Mouse (Mus musculus): ENCODE results near the gene Disp2. TPM values are rescaled to one million over a fixed set of nuclear protein-coding genes. Genes with fewer than 3 reads are reported as not detected.

Disp2 gene
- total and polyA plus RNA-seq, 2 experiments from 2014 or later: 0.03 to 0.38 TPM

DNA sequence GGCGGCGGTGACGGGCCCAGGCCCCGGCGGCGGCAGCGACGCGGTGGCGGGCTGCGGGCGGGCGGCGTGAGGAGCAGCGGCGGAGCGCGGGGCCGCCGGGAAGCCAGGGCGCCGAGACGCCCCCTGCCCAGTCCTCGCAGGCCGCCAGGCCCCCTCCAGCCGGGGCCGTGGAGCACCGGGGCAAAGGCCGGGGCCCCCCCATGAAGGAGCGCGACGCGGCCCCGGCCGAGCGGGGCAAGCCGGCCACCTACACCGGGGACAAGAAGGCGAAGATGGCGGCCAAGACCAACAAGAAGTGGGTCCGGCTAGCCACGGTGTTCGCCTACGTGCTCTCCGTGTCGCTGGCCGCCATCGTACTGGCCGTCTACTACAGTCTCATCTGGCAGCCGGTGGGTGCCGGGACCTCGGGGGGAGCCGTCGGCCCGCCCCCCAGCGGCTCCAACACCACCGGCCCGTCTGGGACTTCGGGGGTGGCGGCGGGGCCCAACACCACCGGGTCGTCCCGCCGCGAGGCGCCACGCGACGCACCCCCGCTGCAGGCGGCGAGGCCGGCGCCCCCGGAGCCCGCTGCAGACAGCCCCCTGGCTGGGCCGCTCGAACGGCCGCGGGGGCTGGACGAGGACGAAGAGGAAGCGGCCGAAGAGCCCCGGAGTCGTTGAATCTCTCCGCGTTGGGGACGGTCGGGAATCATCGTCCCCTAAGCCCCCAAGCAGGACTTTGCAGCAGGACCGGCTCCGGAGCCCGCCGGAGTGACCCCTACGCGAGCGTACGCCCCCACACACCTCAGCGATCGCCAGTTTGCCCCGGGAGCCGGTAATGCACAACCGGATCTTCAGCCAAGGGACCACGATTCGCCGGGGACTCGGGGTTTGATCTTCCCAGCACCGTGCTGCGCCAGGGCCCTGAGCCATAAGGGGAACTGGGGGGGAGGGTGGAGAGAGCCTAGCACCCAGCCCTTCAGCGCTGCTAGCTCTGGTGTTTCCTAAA lies 33.3 kb upstream of the Disp2 start:
- WGBS: under 1% methylated on average over 108 of the region's 113 CpGs
- peaks cover 43% of the 10 kb centered on the region for H3K4me1 ChIP-seq (ENCODE audit: control insufficient read depth, insufficient read depth)

GRCm38 (mm10) chr2:118747301-118747960 lies 32.1 kb upstream of the Disp2 start:
- no peaks in the 10 kb centered on the region for H3K27me3 ChIP-seq (ENCODE audit: control insufficient read depth, insufficient read depth, low read length)
- H3K4me3 ChIP-seq (ENCODE audit: low read depth, low read length): peak overlapping the region; percentile 93
- ATAC-seq (ENCODE audit: insufficient read depth, low read depth): no peak
- H3K9ac ChIP-seq (replicated peaks; ENCODE audit: low read depth, low read length): peak overlapping the region; percentile 97
- TF ChIP-seq EP300 (IDR thresholded peaks at IDR 0.05; ENCODE audit: low read depth): no peak
- no peak for TF ChIP-seq CTCF (IDR thresholded peaks at IDR 0.05; ENCODE audit: low read depth)
- DNase-seq (ENCODE audit: low spot score): no peak
- peak overlapping the region; percentile 97 for H3K4me2 ChIP-seq (ENCODE audit: low read depth, low read length)
- peak overlapping the region; percentile 92 for H3K27ac ChIP-seq (ENCODE audit: low read depth)
- 11% methylated on average over 10 of the region's 10 CpGs for WGBS
- peaks cover 9% of the 10 kb centered on the region for H3K36me3 ChIP-seq (replicated peaks; ENCODE audit: control insufficient read depth, insufficient read depth, low read length)
- peaks cover 53% of the 10 kb centered on the region for H3K4me1 ChIP-seq (ENCODE audit: control insufficient read depth, insufficient read depth)
- H3K9me3 ChIP-seq (replicated peaks; ENCODE audit: control insufficient read depth, low read length): no peaks in the 10 kb centered on the region

More for the DNA sequence above, 33.3 kb upstream of the Disp2 start:
- Histone ChIP-seq H3K27ac (ENCODE audit: low read depth) (peak overlapping the region; percentile 92), H3K36me3 (replicated peaks; ENCODE audit: control insufficient read depth, insufficient read depth, low read length) (peaks cover 9% of the 10 kb centered on the region), H3K4me3 (ENCODE audit: low read depth, low read length) (peak overlapping the region; percentile 93), H3K27me3 (ENCODE audit: control insufficient read depth, insufficient read depth, low read length) (no peaks in the 10 kb centered on the region), H3K9me3 (replicated peaks; ENCODE audit: control insufficient read depth, low read length) (no peaks in the 10 kb centered on the region), H3K4me2 (ENCODE audit: low read depth, low read length) (peak overlapping the region; percentile 97), H3K9ac (replicated peaks; ENCODE audit: low read depth, low read length) (peak overlapping the region; percentile 97)
- no peak for DNase-seq (ENCODE audit: low spot score)
- ATAC-seq (ENCODE audit: insufficient read depth, low read depth): peak; percentile 22
- TF ChIP-seq CTCF (IDR thresholded peaks at IDR 0.05; ENCODE audit: low read depth) (no peak), EP300 (IDR thresholded peaks at IDR 0.05; ENCODE audit: low read depth) (no peak)

DNA sequence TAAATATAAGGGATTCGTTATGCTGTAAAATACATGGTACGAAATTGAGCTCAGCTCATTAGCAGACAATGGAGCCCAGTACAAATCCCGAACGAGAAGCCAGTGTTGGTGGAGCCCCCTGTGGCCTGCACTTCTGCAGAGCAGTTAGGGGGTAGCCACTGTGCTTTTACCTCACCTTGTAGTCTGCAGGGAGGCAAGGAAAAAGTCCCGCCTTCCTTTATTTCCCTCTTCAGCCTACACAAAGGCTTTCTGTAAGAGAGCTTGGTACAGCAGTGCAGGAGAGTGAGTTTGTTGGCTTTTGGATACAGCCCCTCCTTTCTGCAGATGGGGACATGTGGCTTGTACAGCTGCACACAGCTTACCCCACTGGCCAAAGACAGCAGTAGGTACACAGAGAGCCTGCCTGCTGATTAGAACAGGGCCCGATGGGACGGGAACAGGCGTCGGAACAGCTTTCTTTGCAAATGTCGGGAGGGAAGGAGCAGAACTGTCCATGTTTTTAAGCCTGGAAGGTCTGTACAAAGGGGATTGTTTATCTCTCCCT lies 30.1 kb upstream of the Disp2 start:
- 52% methylated on average over 10 of the region's 10 CpGs for WGBS

DNA sequence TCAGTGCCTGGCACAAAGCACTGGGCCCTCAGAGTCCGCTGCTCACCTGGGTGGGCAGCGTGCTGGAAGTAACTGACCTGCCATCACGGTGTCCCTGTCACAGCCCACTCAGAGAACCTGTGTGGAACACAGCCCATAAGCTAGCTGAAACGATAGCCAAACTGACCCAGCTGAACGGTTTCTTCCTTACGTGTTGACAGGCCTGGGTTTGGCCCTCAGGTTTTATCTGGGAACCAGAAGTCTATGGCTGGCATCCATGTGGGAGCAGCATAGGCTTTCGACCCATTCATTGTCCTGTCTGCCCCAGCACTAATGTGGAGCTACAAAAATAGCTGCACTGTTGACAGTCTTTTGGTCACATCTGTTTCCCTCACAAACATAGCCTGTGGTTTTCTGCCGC lies 29.0 kb upstream of the Disp2 start:
- Histone ChIP-seq H3K27ac (ENCODE audit: low read depth) (peak overlapping the region; percentile 84), H3K4me2 (ENCODE audit: low read depth, low read length) (peak overlapping the region; percentile 25), H3K9ac (replicated peaks; ENCODE audit: low read depth, low read length) (0 out of 2 replicates have a peak overlapping the region, but pooled peaks have one; percentile 13), H3K27me3 (ENCODE audit: control insufficient read depth, insufficient read depth, low read length) (no peaks in the 10 kb centered on the region), H3K4me3 (ENCODE audit: low read depth, low read length) (no peak overlapping the region), H3K36me3 (replicated peaks; ENCODE audit: control insufficient read depth, insufficient read depth, low read length) (peaks cover 9% of the 10 kb centered on the region), H3K9me3 (replicated peaks; ENCODE audit: control insufficient read depth, low read length) (no peaks in the 10 kb centered on the region), H3K4me1 (ENCODE audit: control insufficient read depth, insufficient read depth) (peaks cover 47% of the 10 kb centered on the region)
- ATAC-seq (ENCODE audit: insufficient read depth, low read depth): peak; percentile 59
- peak; percentile 77 for DNase-seq (ENCODE audit: low spot score)
- 0 out of 2 replicates have a peak, but pooled peaks have one; percentile 15 for TF ChIP-seq EP300 (IDR thresholded peaks at IDR 0.05; ENCODE audit: low read depth)
- TF ChIP-seq CTCF (IDR thresholded peaks at IDR 0.05; ENCODE audit: low read depth): no peak
- 26% methylated on average over 8 of the region's 8 CpGs for WGBS

More for the DNA sequence above, 30.1 kb upstream of the Disp2 start:
- Histone ChIP-seq H3K36me3 (replicated peaks; ENCODE audit: control insufficient read depth, insufficient read depth, low read length) (peaks cover 9% of the 10 kb centered on the region), H3K27ac (ENCODE audit: low read depth) (peak overlapping the region; percentile 84), H3K4me2 (ENCODE audit: low read depth, low read length) (peak overlapping the region; percentile 25), H3K4me1 (ENCODE audit: control insufficient read depth, insufficient read depth) (peaks cover 57% of the 10 kb centered on the region), H3K9ac (replicated peaks; ENCODE audit: low read depth, low read length) (no peak overlapping the region), H3K27me3 (ENCODE audit: control insufficient read depth, insufficient read depth, low read length) (no peaks in the 10 kb centered on the region), H3K4me3 (ENCODE audit: low read depth, low read length) (no peak overlapping the region), H3K9me3 (replicated peaks; ENCODE audit: control insufficient read depth, low read length) (no peaks in the 10 kb centered on the region)
- TF ChIP-seq EP300 (IDR thresholded peaks at IDR 0.05; ENCODE audit: low read depth) (no peak), CTCF (IDR thresholded peaks at IDR 0.05; ENCODE audit: low read depth) (0 out of 2 replicates have a peak, but pooled peaks have one; percentile 4)
- ATAC-seq (ENCODE audit: insufficient read depth, low read depth): no peak
- DNase-seq (ENCODE audit: low spot score): no peak

Data from heart, postnatal 0 days (tissue).